9 mouse cellular contexts compared by ENCODE assay signal in the genomic region with DNA sequence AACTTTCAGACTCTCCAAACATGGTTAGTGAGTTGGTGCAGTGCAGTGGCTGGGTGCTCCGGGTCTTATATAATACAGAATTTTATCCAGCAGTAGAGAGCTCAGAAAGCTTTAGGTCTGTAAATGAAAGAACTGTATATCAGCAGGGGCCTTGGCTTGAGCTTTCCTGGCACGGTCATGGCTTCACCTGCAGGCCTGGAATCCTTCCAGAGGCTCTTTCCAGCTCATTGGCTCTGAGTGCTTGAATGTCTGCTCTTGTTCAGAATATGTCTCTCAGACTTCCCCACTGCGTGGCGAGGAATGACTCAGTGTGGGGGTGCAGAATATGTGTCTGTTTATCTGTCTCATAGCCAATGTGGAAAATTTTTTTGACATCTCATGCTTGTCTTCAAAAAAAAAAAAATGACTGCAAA. TPM values are rescaled to one million over a fixed set of nuclear protein-coding genes. Genes with fewer than 3 reads are reported as not detected.
DNase-seq lines count a peak whose midpoint lies in the region; ATAC-seq and TF ChIP-seq lines count a peak whose summit lies in the region.
"Had no signal": no experiment of that assay in that cellular context is flagged by ENCODE, and none has a peak within 500 bp of the region (broad histone marks: within the 10 kb centered on the region; RNA-seq: fewer than 3 reads in every experiment).

No protein-coding gene starts in this region.

- no peaks in the 10 kb centered on the region for H3K36me3 ChIP-seq in forebrain, embryonic 11.5 days (ENCODE audit: control insufficient read depth, insufficient read depth, low read length)
- H3K36me3 ChIP-seq in forebrain, embryonic 10.5 days (replicated peaks), result no peaks in the 10 kb centered on the region
- H3K36me3 ChIP-seq in forebrain, embryonic 12.5 days (replicated peaks), result no peaks in the 10 kb centered on the region
- no peaks in the 10 kb centered on the region for H3K36me3 ChIP-seq in kidney, adult 2 months (ENCODE audit: control insufficient read depth, insufficient read depth, low read length)
- H3K36me3 ChIP-seq in liver, embryonic 11.5 days (ENCODE audit: control insufficient read depth, insufficient read depth, low read length), result no peaks in the 10 kb centered on the region
- H3K36me3 ChIP-seq: neural tube, embryonic 12.5 days had no signal

- ATAC-seq in forebrain, embryonic 11.5 days (replicated peaks; ENCODE audit: low FRiP score), result no peak
- ATAC-seq in forebrain, embryonic 12.5 days (ENCODE audit: low FRiP score), result peak; percentile 41; the same call in 1 of the 2 replicates
- no peak for ATAC-seq in liver, embryonic 11.5 days (replicated peaks; ENCODE audit: low FRiP score)

- no peak for TF ChIP-seq POLR2A in kidney, adult 2 months (IDR thresholded peaks at IDR 0.05; ENCODE audit: low read depth, low read length)

- no peak overlapping the region for H3K4me3 ChIP-seq in forebrain, embryonic 11.5 days (ENCODE audit: low read depth, low read length)
- no peak overlapping the region for H3K4me3 ChIP-seq in forebrain, embryonic 10.5 days
- no peak overlapping the region for H3K4me3 ChIP-seq in forebrain, embryonic 12.5 days (replicated peaks)
- H3K4me3 ChIP-seq in kidney, adult 2 months (ENCODE audit: insufficient read depth, low read depth, low read length), result no peak overlapping the region
- H3K4me3 ChIP-seq in liver, embryonic 11.5 days (ENCODE audit: low read depth, low read length), result no peak overlapping the region
- H3K4me3 ChIP-seq: neural tube, embryonic 12.5 days had no signal

- H3K27ac ChIP-seq in forebrain, embryonic 11.5 days (ENCODE audit: low read depth, low read length), result no peak overlapping the region
- no peak overlapping the region for H3K27ac ChIP-seq in forebrain, embryonic 10.5 days
- H3K27ac ChIP-seq in forebrain, embryonic 12.5 days, result no peak overlapping the region
- H3K27ac ChIP-seq in kidney, adult 2 months (ENCODE audit: insufficient read depth, low read depth, low read length), result no peak overlapping the region
- H3K27ac ChIP-seq in liver, embryonic 11.5 days (ENCODE audit: low read depth, low read length), result no peak overlapping the region
- H3K27ac ChIP-seq: neural tube, embryonic 12.5 days had no signal

- no peak overlapping the region for H3K9ac ChIP-seq in forebrain, embryonic 11.5 days (ENCODE audit: low read length)
- H3K9ac ChIP-seq in forebrain, embryonic 12.5 days, result no peak overlapping the region
- H3K9ac ChIP-seq in liver, embryonic 11.5 days (ENCODE audit: low read depth, low read length), result no peak overlapping the region
- H3K9ac ChIP-seq: neural tube, embryonic 12.5 days had no signal

- DNase-seq in forebrain, embryonic 11.5 days (ENCODE audit: low spot score), result peak; percentile 11
- no peak for DNase-seq in forebrain, embryonic 10.5 days (ENCODE audit: extremely low spot score, low spot score)
- peak; percentile 88 for DNase-seq in NIH3T3 (ENCODE audit: low read depth)
- peak; percentile 87 for DNase-seq in kidney, adult 2 months
- peak; percentile 65 to 73 for DNase-seq in left cerebral cortex, postnatal 14 days (ENCODE audit: low spot score in 2 of 2)
- DNase-seq in skeletal muscle tissue, adult 2 months (ENCODE audit: low read depth, low spot score), result peak; percentile 12
- DNase-seq in liver, embryonic 11.5 days (ENCODE audit: low spot score), result no peak

- H3K4me2 ChIP-seq in forebrain, embryonic 11.5 days (ENCODE audit: low read depth, low read length, severe bottlenecking), result no peak overlapping the region
- H3K4me2 ChIP-seq in forebrain, embryonic 12.5 days, result no peak overlapping the region
- no peak overlapping the region for H3K4me2 ChIP-seq in liver, embryonic 11.5 days
- H3K4me2 ChIP-seq: neural tube, embryonic 12.5 days had no signal

- H3K27me3 ChIP-seq in forebrain, embryonic 11.5 days (ENCODE audit: control insufficient read depth, insufficient read depth, low read length), result no peaks in the 10 kb centered on the region
- no peaks in the 10 kb centered on the region for H3K27me3 ChIP-seq in forebrain, embryonic 10.5 days (ENCODE audit: poor library complexity, severe bottlenecking)
- no peaks in the 10 kb centered on the region for H3K27me3 ChIP-seq in forebrain, embryonic 12.5 days
- H3K27me3 ChIP-seq in kidney, adult 2 months (replicated peaks; ENCODE audit: control insufficient read depth, insufficient read depth, low read length), result no peaks in the 10 kb centered on the region
- H3K27me3 ChIP-seq in liver, embryonic 11.5 days (replicated peaks; ENCODE audit: control insufficient read depth, insufficient read depth, low read length), result no peaks in the 10 kb centered on the region
- H3K27me3 ChIP-seq: neural tube, embryonic 12.5 days had no signal

- no peaks in the 10 kb centered on the region for H3K4me1 ChIP-seq in forebrain, embryonic 11.5 days (replicated peaks; ENCODE audit: control insufficient read depth, insufficient read depth, low read length)
- no peaks in the 10 kb centered on the region for H3K4me1 ChIP-seq in forebrain, embryonic 10.5 days
- H3K4me1 ChIP-seq in forebrain, embryonic 12.5 days, result 0 out of 2 replicates have a peak, but pooled peaks cover 5% of the 10 kb centered on the region
- H3K4me1 ChIP-seq in kidney, adult 2 months (ENCODE audit: control insufficient read depth, insufficient read depth, low read length), result no peaks in the 10 kb centered on the region
- H3K4me1 ChIP-seq in liver, embryonic 11.5 days (replicated peaks; ENCODE audit: control insufficient read depth, insufficient read depth, low read length), result peaks cover 2% of the 10 kb centered on the region; the same call in 1 of the 2 replicates
- H3K4me1 ChIP-seq: neural tube, embryonic 12.5 days had no signal

- no peaks in the 10 kb centered on the region for H3K9me3 ChIP-seq in forebrain, embryonic 11.5 days (ENCODE audit: control insufficient read depth, low read length)
- H3K9me3 ChIP-seq in forebrain, embryonic 10.5 days, result no peaks in the 10 kb centered on the region
- no peaks in the 10 kb centered on the region for H3K9me3 ChIP-seq in forebrain, embryonic 12.5 days
- H3K9me3 ChIP-seq in liver, embryonic 11.5 days (ENCODE audit: control insufficient read depth, low read length), result no peaks in the 10 kb centered on the region
- H3K9me3 ChIP-seq: neural tube, embryonic 12.5 days had no signal

- WGBS in forebrain, embryonic 11.5 days, result 69% methylated on average over 4 of the region's 4 CpGs
- WGBS in forebrain, embryonic 10.5 days, result 85% methylated on average over 4 of the region's 4 CpGs
- 69% methylated on average over 4 of the region's 4 CpGs for WGBS in forebrain, embryonic 12.5 days
- WGBS in kidney, adult 2 months, result 26% methylated on average over 4 of the region's 4 CpGs
- 69% methylated on average over 4 of the region's 4 CpGs for WGBS in liver, embryonic 11.5 days

- TF ChIP-seq CTCF in kidney, adult 2 months (conservative IDR thresholded peaks at IDR 0.05; ENCODE audit: insufficient read depth, insufficient read length, low read depth, low read length), result no peak

- intact Hi-C loops in left cerebral cortex, postnatal 14 days (cut with DNase I), result no loop called here

RNA-seq across cellular contexts. Expression of gene Sec16b, which starts 11.6 kb away (rescaled TPM):
- 0.68 and 0.91 TPM in 2 replicates for polyA plus RNA-seq in forebrain, embryonic 11.5 days (2014; fragmentation: Nextera tagmentation; extraction: Ambion mirVana)
- polyA plus RNA-seq in forebrain, embryonic 10.5 days (2016; fragmentation: Nextera tagmentation; extraction: Ambion mirVana), result 0.63 and 0.73 TPM in 2 replicates
- 0.52 and 0.53 TPM in 2 replicates for polyA plus RNA-seq in forebrain, embryonic 12.5 days (2016; fragmentation: Nextera tagmentation; extraction: Ambion mirVana)
- 2.4 and 2.9 TPM in 2 replicates for polyA plus RNA-seq in kidney, adult 2 months (2012; rRNA removed)
- total RNA-seq in left cerebral cortex, postnatal 14 days (2021), result under 1 TPM; 0.70 to 0.72 TPM
- polyA plus RNA-seq in liver, embryonic 11.5 days (2014; fragmentation: Nextera tagmentation; extraction: Ambion mirVana), result 4.6 and 5.8 TPM in 2 replicates

RNA-seq across cellular contexts. Expression of gene Cryzl2, which starts 59.7 kb away (rescaled TPM):
- 8.4 and 9.4 TPM in 2 replicates for polyA plus RNA-seq in forebrain, embryonic 11.5 days (2014; fragmentation: Nextera tagmentation; extraction: Ambion mirVana)
- polyA plus RNA-seq in forebrain, embryonic 10.5 days (2016; fragmentation: Nextera tagmentation; extraction: Ambion mirVana), result 5.5 and 6.7 TPM in 2 replicates
- polyA plus RNA-seq in forebrain, embryonic 12.5 days (2016; fragmentation: Nextera tagmentation; extraction: Ambion mirVana), result 6.7 and 8.3 TPM in 2 replicates
- polyA plus RNA-seq in kidney, adult 2 months (2012; rRNA removed), result 412 and 442 TPM in 2 replicates
- 1 to 10 TPM; 3.0 to 4.8 TPM for total RNA-seq in left cerebral cortex, postnatal 14 days (2021)
- 9.7 and 10.9 TPM in 2 replicates for polyA plus RNA-seq in liver, embryonic 11.5 days (2014; fragmentation: Nextera tagmentation; extraction: Ambion mirVana)

Comparison
In these comparisons a context has a peak if more than half of its experiments do, and no peak if none do; other contexts are left out.
1. DNase-seq: peak in forebrain, embryonic 11.5 days (single experiment), NIH3T3 (single experiment), kidney, adult 2 months (single experiment), left cerebral cortex, postnatal 14 days (2 of 2) and skeletal muscle tissue, adult 2 months (single experiment); none in forebrain, embryonic 10.5 days (single experiment) and liver, embryonic 11.5 days (single experiment).
2. RNA of gene Cryzl2, which starts 59.7 kb away (polyA plus RNA-seq): 412 to 442 TPM in kidney, adult 2 months; 9.7 to 10.9 TPM in liver, embryonic 11.5 days, 8.4 to 9.4 TPM in forebrain, embryonic 11.5 days, 6.7 to 8.3 TPM in forebrain, embryonic 12.5 days and 5.5 to 6.7 TPM in forebrain, embryonic 10.5 days; every median in the first group is over 10 times any median in the second.